Mouse (Mus musculus) liver, embryonic 14.5 days (tissue): ENCODE results near the gene Sar1a. TPM values are rescaled to one million over a fixed set of nuclear protein-coding genes. Genes with fewer than 3 reads are reported as not detected.

Experiments
- ATAC-seq: fragments of 200-750 bp; cut with Nextera tagmentation; 2 replicates; pipeline ENCODE4 v1.8.0; 2017; ENCODE audit warnings: moderate number of reproducible peaks, mild to moderate bottlenecking, moderate library complexity; ENCODE audit not compliant: insufficient read depth
- DNase-seq, 3 experiments: peaks; one replicate each; pipeline ENCODE4 v3.0.0-alpha.2; 2012 to 2013; ENCODE audit warnings: low read depth in 3 of 3, low spot score in 3 of 3
- H3K27ac ChIP-seq: fragments of 300-500 bp; sonication (generic); 2 replicates; pipeline ENCODE4 v1.5.1; 2014; ENCODE audit warnings: moderate library complexity, mild to moderate bottlenecking, control low read depth, inconsistent platforms
- H3K27me3 ChIP-seq: fragments of 300-500 bp; sonication (generic); 2 replicates; pipeline ENCODE4 v1.6.1; 2014; ENCODE audit warnings: mild to moderate bottlenecking, low read length, moderate library complexity; ENCODE audit not compliant: control insufficient read depth, insufficient read depth
- H3K36me3 ChIP-seq: fragments of 300-500 bp; sonication (generic); replicated peaks from 2 replicates; pipeline ENCODE4 v1.6.1; 2014; ENCODE audit warnings: low read depth; ENCODE audit not compliant: control insufficient read depth, insufficient read depth
- H3K4me1 ChIP-seq, 2 experiments: fragments of 200-500 bp in 1 of 2; fragments of 300-500 bp in 1 of 2; sonication (generic) in 1 of 2; replicated peaks; 2 replicates each; pipeline ENCODE4 v1.6.1; 2012 to 2014; ENCODE audit warnings: antibody characterized with exemption in 1 of 2, inconsistent platforms in 1 of 2, low read length in 1 of 2; ENCODE audit not compliant: control insufficient read depth in 2 of 2, insufficient read depth in 2 of 2
- H3K4me2 ChIP-seq: fragments of 300-500 bp; sonication (generic); 2 replicates; pipeline ENCODE4 v1.6.1; 2014; ENCODE audit warnings: low read depth, mild to moderate bottlenecking, control low read depth, moderate library complexity
- H3K4me3 ChIP-seq, 2 experiments: fragments of 200-500 bp in 1 of 2; fragments of 300-500 bp in 1 of 2; sonication (generic) in 1 of 2; 2 replicates each; pipeline ENCODE4 v1.5.1; 2012 to 2014; ENCODE audit warnings: low read depth in 2 of 2, low read length in 2 of 2, mild to moderate bottlenecking in 2 of 2, control low read depth in 1 of 2, inconsistent platforms in 1 of 2, moderate library complexity in 1 of 2; ENCODE audit not compliant: insufficient read depth in 1 of 2
- H3K9ac ChIP-seq: fragments of 300-500 bp; sonication (generic); replicated peaks from 2 replicates; pipeline ENCODE4 v1.6.1; 2014; ENCODE audit warnings: mild to moderate bottlenecking, control low read depth, moderate library complexity
- H3K9me3 ChIP-seq: fragments of 300-500 bp; sonication (generic); 2 replicates; pipeline ENCODE4 v1.6.1; 2016; ENCODE audit warnings: low read length, mixed read lengths; ENCODE audit not compliant: control insufficient read depth
- CTCF ChIP-seq: IDR thresholded peaks from 2 replicates; pipeline ENCODE4 v1.5.1; 2016; ENCODE audit warnings: antibody characterized with exemption, low read depth, control low read depth
- EP300 ChIP-seq: IDR thresholded peaks from 2 replicates; pipeline ENCODE4 v1.6.1; 2016; ENCODE audit warnings: antibody characterized with exemption, low read depth
- WGBS: fragments of 180-500 bp; shearing (Covaris S2); extraction: QIAGEN DNeasy Blood & Tissue Kit; methylation state at CpG from one replicate; pipeline ENCODE4 v1.1.7; 2014; ENCODE audit not compliant: insufficient replicate concordance; 5-methylcytosine and 5-hydroxymethylcytosine counted together
- polyA plus RNA-seq, 2 experiments: library from polyadenylated mRNA; depleted of rRNA in 1 of 2; stranded (reverse) in 1 of 2; unstranded in 1 of 2; fragments of >200 nt; fragmentation: Nextera tagmentation in 1 of 2; extraction: Ambion mirVana in 1 of 2; gene quantifications; 2 replicates each; pipeline versions ENCODE4 v1.2.1 to v1.2.3; 2012 to 2014

The Sar1a gene
- polyA plus RNA-seq, 2 experiments: 39.0 to 80.1 TPM

GRCm38 (mm10) chr10:61729181-61729580, 49.1 kb downstream of the Sar1a start:
- H3K4me1 ChIP-seq: no peaks in the 10 kb centered on the region
- TF ChIP-seq CTCF (no peak), EP300 (no peak)
- no peak for ATAC-seq
- no peaks in the 10 kb centered on the region for H3K36me3 ChIP-seq
- WGBS: 65% methylated on average over 11 of the region's 11 CpGs
- H3K9me3 ChIP-seq: no peaks in the 10 kb centered on the region
- H3K4me3 ChIP-seq: no peak overlapping the region
- H3K9ac ChIP-seq: no peak overlapping the region
- no peak overlapping the region for H3K4me2 ChIP-seq
- no peaks in the 10 kb centered on the region for H3K27me3 ChIP-seq
- no peak overlapping the region for H3K27ac ChIP-seq
- no peak for DNase-seq

- DNase-seq (no peak), ATAC-seq (no peak)
- Histone ChIP-seq H3K9ac (no peak overlapping the region), H3K27ac (no peak overlapping the region), H3K9me3 (no peaks in the 10 kb centered on the region), H3K4me3 (no peak overlapping the region), H3K27me3 (no peaks in the 10 kb centered on the region), H3K4me2 (no peak overlapping the region), H3K4me1 (no peaks in the 10 kb centered on the region), H3K36me3 (no peaks in the 10 kb centered on the region)
- TF ChIP-seq CTCF (no peak; the same call in 1 of the 2 replicates), EP300 (no peak)
- 80% methylated on average over 6 of the region's 6 CpGs for WGBS
Measured at GRCm38 (mm10) chr10:61730171-61730570, 50.1 kb downstream of the Sar1a start.

- DNase-seq (peak in 2 of 3 experiments; percentile 10 to 30), ATAC-seq (no peak)
- TF ChIP-seq EP300 (no peak), CTCF (peak; percentile 91)
- no peaks in the 10 kb centered on the region for H3K4me1 ChIP-seq
- no peaks in the 10 kb centered on the region for H3K27me3 ChIP-seq
- no peak overlapping the region for H3K9ac ChIP-seq
- no peaks in the 10 kb centered on the region for H3K36me3 ChIP-seq
- 42% methylated on average over 3 of the region's 3 CpGs for WGBS
- no peak overlapping the region for H3K4me3 ChIP-seq
- H3K9me3 ChIP-seq: no peaks in the 10 kb centered on the region
- no peak overlapping the region for H3K4me2 ChIP-seq
- H3K27ac ChIP-seq: no peak overlapping the region
Measured at GRCm38 (mm10) chr10:61734377-61734776, 54.3 kb downstream of the Sar1a start.

GRCm38 (mm10) chr10:61736671-61737078, 56.6 kb downstream of the Sar1a start:
- 63% methylated on average over 10 of the region's 10 CpGs for WGBS
- no peaks in the 10 kb centered on the region for H3K9me3 ChIP-seq
- ATAC-seq: no peak
- H3K4me1 ChIP-seq: no peaks in the 10 kb centered on the region
- no peak for TF ChIP-seq CTCF
- no peak for TF ChIP-seq EP300
- H3K36me3 ChIP-seq: no peaks in the 10 kb centered on the region
- H3K27ac ChIP-seq: no peak overlapping the region
- no peak overlapping the region for H3K4me3 ChIP-seq
- H3K4me2 ChIP-seq: no peak overlapping the region
- no peak overlapping the region for H3K9ac ChIP-seq
- DNase-seq: no peak
- H3K27me3 ChIP-seq: no peaks in the 10 kb centered on the region

- Histone ChIP-seq H3K9ac (no peak overlapping the region), H3K4me1 (no peaks in the 10 kb centered on the region), H3K27me3 (no peaks in the 10 kb centered on the region), H3K9me3 (no peaks in the 10 kb centered on the region), H3K36me3 (no peaks in the 10 kb centered on the region), H3K4me3 (no peak overlapping the region), H3K4me2 (no peak overlapping the region), H3K27ac (no peak overlapping the region)
- DNase-seq (no peak), ATAC-seq (no peak)
- WGBS: 54% methylated on average over 1 of the region's 1 CpGs
- TF ChIP-seq EP300 (no peak), CTCF (no peak)
Measured at GRCm38 (mm10) chr10:61737537-61737936, 57.4 kb downstream of the Sar1a start.

GRCm38 (mm10) chr10:61738126-61738525, 58.0 kb downstream of the Sar1a start:
- Histone ChIP-seq H3K27me3 (no peaks in the 10 kb centered on the region), H3K9me3 (no peaks in the 10 kb centered on the region), H3K36me3 (no peaks in the 10 kb centered on the region), H3K4me2 (no peak overlapping the region), H3K27ac (no peak overlapping the region), H3K4me3 (no peak overlapping the region), H3K4me1 (no peaks in the 10 kb centered on the region), H3K9ac (no peak overlapping the region)
- no peak for TF ChIP-seq EP300
- no peak for TF ChIP-seq CTCF
- ATAC-seq: no peak
- no peak for DNase-seq
- 69% methylated on average over 4 of the region's 4 CpGs for WGBS
